Mouse (Mus musculus) kidney, embryonic 15.5 days (tissue): ENCODE measurements around the gene Olfr212. TPM values are rescaled to one million over a fixed set of nuclear protein-coding genes. Genes with fewer than 3 reads are reported as not detected.
"Not testable (repeated sequence)": the region's sequence is repeated elsewhere in the genome, so short reads cannot be mapped to it uniquely, and the experiment has no call there.

Experiments used
- ATAC-seq: fragments of 200-750 bp; cut with Nextera tagmentation; replicated peaks from 2 replicates; pipeline ENCODE4 v1.8.0; 2017; ENCODE audit warnings: moderate TSS enrichment; ENCODE audit not compliant: low FRiP score
- H3K27ac ChIP-seq: fragments of 300-500 bp; sonication (generic); 2 replicates; pipeline ENCODE4 v1.5.1; 2015; ENCODE audit warnings: mild to moderate bottlenecking, inconsistent platforms
- H3K27me3 ChIP-seq: fragments of 300-500 bp; sonication (generic); 2 replicates; pipeline ENCODE4 v1.6.1; 2015; ENCODE audit warnings: inconsistent platforms
- H3K36me3 ChIP-seq: fragments of 300-500 bp; sonication (generic); 2 replicates; pipeline ENCODE4 v1.6.1; 2015; ENCODE audit warnings: inconsistent platforms
- H3K4me1 ChIP-seq: fragments of 300-500 bp; sonication (generic); 2 replicates; pipeline ENCODE4 v1.6.1; 2015; ENCODE audit warnings: inconsistent platforms
- H3K4me2 ChIP-seq: fragments of 300-500 bp; sonication (generic); 2 replicates; pipeline ENCODE4 v1.6.1; 2015; ENCODE audit warnings: moderate library complexity, mild to moderate bottlenecking, inconsistent platforms
- H3K4me3 ChIP-seq: fragments of 300-500 bp; sonication (generic); replicated peaks from 2 replicates; pipeline ENCODE4 v1.5.1; 2015; ENCODE audit warnings: mild to moderate bottlenecking, inconsistent platforms
- H3K9ac ChIP-seq: fragments of 300-500 bp; sonication (generic); 2 replicates; pipeline ENCODE4 v1.6.1; 2015; ENCODE audit warnings: mild to moderate bottlenecking, inconsistent platforms
- H3K9me3 ChIP-seq: fragments of 300-500 bp; sonication (generic); replicated peaks from 2 replicates; pipeline ENCODE4 v1.6.1; 2016; ENCODE audit warnings: inconsistent platforms
- WGBS: fragments of 180-500 bp; shearing (Covaris S2); methylation state at CpG from one replicate; pipeline ENCODE4 v1.1.7; 2015; ENCODE audit warnings: mixed read lengths; 5-methylcytosine and 5-hydroxymethylcytosine counted together
- polyA plus RNA-seq: library from polyadenylated mRNA; unstranded; fragments of >200 nt; fragmentation: Nextera tagmentation; extraction: Ambion mirVana; gene quantifications from 2 replicates; pipeline ENCODE4 v1.2.1, GENCODE M21; 2015

The Olfr212 gene
- polyA plus RNA-seq, 1 experiment from 2014 or later = not detected

DNA sequence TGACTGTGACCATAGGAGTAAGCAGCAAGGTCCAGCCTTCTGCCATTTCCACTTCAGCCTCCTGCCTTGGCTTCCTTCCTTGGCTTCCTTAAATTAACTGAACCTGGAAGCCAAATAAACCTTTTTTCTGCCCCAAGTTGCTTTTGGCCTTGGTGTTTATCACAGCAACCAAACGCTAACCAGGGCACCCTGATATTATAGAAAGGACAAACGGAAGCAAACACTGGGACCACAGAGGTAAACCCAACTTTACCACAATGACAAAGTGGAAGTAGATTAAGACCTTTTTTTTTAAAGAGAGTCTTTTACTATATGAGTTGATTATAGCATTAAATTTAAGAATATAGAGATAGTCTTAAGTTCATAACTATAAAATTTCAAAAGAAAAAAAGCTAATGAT, 36.2 kb downstream of the Olfr212 start:
- H3K27ac ChIP-seq = no peak overlapping the region
- no peaks in the 10 kb centered on the region; the same call in 1 of the 2 replicates for H3K27me3 ChIP-seq
- H3K4me3 ChIP-seq = no peak overlapping the region
- H3K36me3 ChIP-seq = no peaks in the 10 kb centered on the region
- no peak overlapping the region for H3K4me2 ChIP-seq
- no peaks in the 10 kb centered on the region for H3K4me1 ChIP-seq
- H3K9ac ChIP-seq = no peak overlapping the region
- no peaks in the 10 kb centered on the region for H3K9me3 ChIP-seq
- WGBS = 87% methylated on average over 2 of the region's 2 CpGs
- ATAC-seq = no peak

DNA sequence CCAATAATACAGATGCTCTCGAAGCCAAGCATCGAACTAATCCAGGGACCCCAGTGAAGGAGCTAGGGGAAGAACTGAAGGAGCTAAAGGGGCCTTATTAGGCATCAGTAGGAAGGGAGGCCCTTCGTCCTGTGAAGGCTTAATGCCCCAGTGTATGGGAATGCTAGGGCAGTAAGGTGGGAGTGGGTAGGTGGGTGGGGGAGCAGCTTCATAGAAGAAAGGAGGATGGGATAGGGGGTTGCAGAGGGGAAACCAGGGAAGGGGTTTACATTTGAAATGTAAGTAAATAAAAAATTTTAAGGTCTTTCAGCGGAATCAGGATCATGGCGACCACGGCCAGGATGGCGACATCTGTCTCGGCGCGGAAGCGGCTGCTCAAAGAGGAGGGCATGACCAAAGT, 44.5 kb downstream of the Olfr212 start, which contains the start of gene Gm5580:
Gene Gm5580, plus strand, starts transcription at position 301 of the 400 bp plus-strand sequence.
- H3K27me3 ChIP-seq, H3K9ac ChIP-seq, H3K4me2 ChIP-seq, H3K9me3 ChIP-seq, H3K36me3 ChIP-seq, ATAC-seq, H3K27ac ChIP-seq, H3K4me1 ChIP-seq, H3K4me3 ChIP-seq: not testable (repeated sequence)
- 97% methylated on average over 11 of the region's 11 CpGs for WGBS

DNA sequence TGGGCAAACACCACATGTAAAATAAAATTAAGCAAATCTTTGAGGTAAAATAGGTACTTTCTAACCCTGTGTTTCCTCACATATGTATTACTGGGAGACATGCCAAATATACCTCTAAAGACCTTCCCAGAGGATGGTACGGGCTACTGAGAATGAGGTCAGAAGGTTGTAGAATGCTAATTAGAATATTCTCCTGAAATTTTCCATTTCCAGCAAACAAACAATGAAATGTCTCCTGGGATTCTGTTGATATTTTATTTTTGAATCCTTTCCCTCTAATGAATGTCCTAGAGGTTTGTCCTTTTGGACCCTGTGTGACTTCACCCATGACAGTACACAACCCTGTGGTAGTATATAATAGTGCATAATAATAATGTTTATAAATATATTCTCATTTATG, 47.6 kb downstream of the Olfr212 start, which contains the start of gene Olfr214:
Gene Olfr214, plus strand, starts transcription at position 301 of the 400 bp plus-strand sequence.
- ATAC-seq = no peak

DNA sequence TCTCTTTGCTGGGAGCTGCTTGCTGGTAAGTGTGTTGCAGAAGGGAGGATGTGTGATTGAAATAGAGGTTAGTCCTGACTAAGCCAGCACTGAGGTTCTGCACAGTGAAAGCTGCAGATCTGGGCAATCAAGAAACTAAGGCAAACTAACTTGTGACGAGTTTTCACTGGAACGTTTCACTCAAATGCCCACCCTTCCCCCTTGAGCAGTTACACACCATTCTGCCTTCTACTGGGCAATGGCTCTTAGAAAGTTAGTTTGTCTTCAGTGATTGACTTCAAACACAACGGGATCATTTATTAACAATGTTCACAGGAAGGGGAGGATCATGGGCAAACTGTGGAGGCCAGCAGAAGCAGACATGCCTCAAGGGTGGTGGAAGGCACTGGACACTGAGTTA, 48.6 kb downstream of the Olfr212 start:
- peak; percentile 79 for ATAC-seq
- no peak overlapping the region for H3K9ac ChIP-seq
- H3K27ac ChIP-seq = 0 out of 2 replicates have a peak overlapping the region, but pooled peaks have one; percentile 54
- H3K9me3 ChIP-seq = no peaks in the 10 kb centered on the region
- H3K4me1 ChIP-seq = no peaks in the 10 kb centered on the region
- WGBS = 43% methylated on average over 3 of the region's 3 CpGs
- no peak overlapping the region for H3K4me3 ChIP-seq
- no peaks in the 10 kb centered on the region for H3K27me3 ChIP-seq
- no peaks in the 10 kb centered on the region for H3K36me3 ChIP-seq
- H3K4me2 ChIP-seq = no peak overlapping the region

More for the DNA sequence above, 47.6 kb downstream of the Olfr212 start, which contains the start of gene Olfr214:
- Histone ChIP-seq H3K9me3 (no peaks in the 10 kb centered on the region), H3K27me3 (no peaks in the 10 kb centered on the region), H3K4me2 (no peak within 1 kb of the TSS), H3K9ac (no peak within 1 kb of the TSS), H3K27ac (0 out of 2 replicates have a peak within 1 kb of the TSS, but pooled peaks have one; percentile 54), H3K36me3 (no peaks in the 10 kb centered on the region), H3K4me1 (no peaks in the 10 kb centered on the region), H3K4me3 (no peak within 1 kb of the TSS)
- WGBS = 69% methylated on average over 1 of the region's 1 CpGs

Other genes starting within 250 kb of the Olfr212 start
- gene Zfand4, start 242.3 kb upstream of the Olfr212 start, polyA plus RNA-seq = 6.7 and 7.6 TPM in 2 replicates
- 37.5 and 40.4 TPM in 2 replicates for gene March8, start 168.5 kb upstream of the Olfr212 start, polyA plus RNA-seq
- 0.67 and 0.92 TPM in 2 replicates for gene Alox5, start 45.3 kb upstream of the Olfr212 start, polyA plus RNA-seq
- gene Olfr211, start 17.4 kb upstream of the Olfr212 start, polyA plus RNA-seq = not detected in 2 replicates
- not detected in 2 replicates for gene Olfr213, start 31.9 kb downstream of the Olfr212 start, polyA plus RNA-seq
- 0.33 and 0.47 TPM in 2 replicates for gene Gm5580, start 44.6 kb downstream of the Olfr212 start, polyA plus RNA-seq
- not detected in 2 replicates for gene Olfr214, start 47.7 kb downstream of the Olfr212 start, polyA plus RNA-seq
- gene Olfr215, start 77.7 kb downstream of the Olfr212 start, polyA plus RNA-seq = not detected in 2 replicates
- gene Zfp422, start 122.5 kb downstream of the Olfr212 start, polyA plus RNA-seq = 184 and 199 TPM in 2 replicates
- 29.3 and 30.6 TPM in 2 replicates for gene Depp1, start 144.1 kb downstream of the Olfr212 start, polyA plus RNA-seq
- 6.0 and 6.1 TPM in 2 replicates for gene Rassf4, start 167.4 kb downstream of the Olfr212 start, polyA plus RNA-seq
- gene Tmem72, start 210.4 kb downstream of the Olfr212 start, polyA plus RNA-seq = 5.6 and 6.1 TPM in 2 replicates